Mouse (Mus musculus): Measurements from ENCODE around the gene Pitx2.

Gene Pitx2

GRCm38 (mm10) chr3:129216911-129217561, 17.4 kb downstream of the Pitx2 start:
- DNase-seq (ENCODE audit: low spot score in 2 of 2), result no peak

- DNase-seq (ENCODE audit: low spot score in 2 of 2), result no peak
Measured at GRCm38 (mm10) chr3:129217862-129218370, 18.2 kb downstream of the Pitx2 start.

DNA sequence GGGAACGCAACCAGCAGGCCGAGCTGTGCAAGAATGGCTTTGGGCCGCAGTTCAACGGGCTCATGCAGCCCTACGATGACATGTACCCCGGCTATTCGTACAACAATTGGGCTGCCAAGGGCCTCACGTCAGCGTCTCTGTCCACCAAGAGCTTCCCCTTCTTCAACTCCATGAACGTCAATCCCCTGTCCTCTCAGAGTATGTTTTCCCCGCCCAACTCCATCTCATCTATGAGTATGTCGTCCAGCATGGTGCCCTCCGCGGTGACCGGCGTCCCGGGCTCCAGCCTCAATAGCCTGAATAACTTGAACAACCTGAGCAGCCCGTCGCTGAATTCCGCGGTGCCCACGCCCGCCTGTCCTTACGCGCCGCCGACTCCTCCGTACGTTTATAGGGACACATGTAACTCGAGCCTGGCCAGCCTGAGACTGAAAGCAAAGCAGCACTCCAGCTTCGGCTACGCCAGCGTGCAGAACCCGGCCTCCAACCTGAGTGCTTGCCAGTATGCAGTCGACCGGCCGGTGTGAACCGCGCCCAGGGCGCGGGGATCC, 18.8 kb downstream of the Pitx2 start:
- no peak for DNase-seq (ENCODE audit: low spot score in 2 of 2)

- no peak for DNase-seq (ENCODE audit: low spot score in 2 of 2)
Measured at GRCm38 (mm10) chr3:129220086-129220670, 20.5 kb downstream of the Pitx2 start.

DNA sequence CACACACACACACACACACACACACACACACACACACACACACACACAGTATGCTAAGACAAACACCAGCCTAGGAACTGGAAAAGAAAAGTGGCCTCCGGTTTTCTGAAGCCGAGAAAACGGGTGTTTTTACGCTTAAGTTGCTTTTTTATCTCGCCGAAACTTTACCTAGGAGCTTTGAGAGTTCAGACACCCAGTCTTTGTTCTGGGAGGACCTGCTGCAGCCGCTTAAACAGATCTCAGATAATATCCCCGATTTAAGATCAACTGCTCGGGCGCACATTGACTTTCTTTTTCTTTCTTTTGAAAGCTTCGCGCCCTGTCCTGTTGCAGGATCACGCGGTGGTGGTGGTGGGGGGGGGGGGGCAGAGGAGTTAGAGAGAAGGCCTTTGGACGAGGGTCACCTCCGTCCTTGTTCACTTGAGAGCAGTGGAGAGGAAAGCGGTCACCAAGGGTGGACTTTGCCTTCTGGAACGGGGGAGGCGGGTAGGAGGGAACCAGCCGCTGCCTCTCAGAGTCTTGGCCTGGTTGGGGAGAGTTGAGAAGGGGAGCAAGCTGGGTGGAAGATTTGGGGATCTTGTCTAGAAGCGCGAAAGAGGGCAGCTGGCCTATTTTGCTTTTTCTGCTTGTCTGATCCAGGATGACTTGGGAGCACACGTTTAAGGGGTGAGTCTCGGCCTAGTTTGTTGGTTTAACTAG, 21.2 kb downstream of the Pitx2 start:
- no peak for DNase-seq (ENCODE audit: low spot score in 2 of 2)

DNA sequence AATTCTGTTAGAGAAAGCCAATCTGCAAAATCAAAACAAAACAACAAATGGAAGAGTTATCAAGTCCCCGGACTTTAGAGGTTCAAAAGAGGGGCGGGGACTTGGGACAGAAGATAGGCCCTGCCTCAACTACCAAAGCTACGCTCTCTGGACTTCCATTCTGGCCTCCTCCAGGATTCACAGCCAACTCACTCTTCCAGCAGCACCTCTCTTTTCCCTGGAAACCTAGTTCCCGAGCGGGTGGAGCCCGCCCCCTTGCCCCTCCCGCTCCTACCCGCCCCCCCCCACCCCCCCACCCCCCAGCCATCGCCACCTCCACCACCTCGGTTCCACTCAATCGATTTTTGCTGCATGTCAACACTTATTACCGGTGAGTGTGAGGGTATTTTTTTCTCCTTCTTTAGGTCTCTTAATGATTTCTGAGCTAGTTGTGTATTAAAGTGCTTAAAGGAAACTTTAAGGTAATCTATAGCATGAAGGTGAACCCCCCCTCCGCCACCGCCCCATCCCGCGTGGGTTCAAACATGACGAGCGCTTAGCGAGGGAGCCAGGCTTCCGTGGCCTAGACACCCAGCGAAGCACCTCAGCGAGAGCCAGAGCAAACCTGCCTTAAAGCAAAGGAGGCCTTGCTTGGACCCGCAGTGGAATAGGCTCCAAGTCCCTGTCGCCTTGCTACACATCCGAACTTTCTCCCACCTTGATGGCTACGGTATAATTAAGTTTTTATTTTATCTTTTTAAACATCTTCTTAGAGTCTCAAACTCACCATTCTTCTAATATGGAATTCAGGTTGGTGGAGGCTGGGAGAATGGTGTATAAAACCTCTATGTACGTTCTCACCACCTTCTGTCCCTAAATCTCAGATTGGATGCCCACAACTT, 21.9 kb downstream of the Pitx2 start:
- no peak for DNase-seq (ENCODE audit: low spot score in 2 of 2)

DNA sequence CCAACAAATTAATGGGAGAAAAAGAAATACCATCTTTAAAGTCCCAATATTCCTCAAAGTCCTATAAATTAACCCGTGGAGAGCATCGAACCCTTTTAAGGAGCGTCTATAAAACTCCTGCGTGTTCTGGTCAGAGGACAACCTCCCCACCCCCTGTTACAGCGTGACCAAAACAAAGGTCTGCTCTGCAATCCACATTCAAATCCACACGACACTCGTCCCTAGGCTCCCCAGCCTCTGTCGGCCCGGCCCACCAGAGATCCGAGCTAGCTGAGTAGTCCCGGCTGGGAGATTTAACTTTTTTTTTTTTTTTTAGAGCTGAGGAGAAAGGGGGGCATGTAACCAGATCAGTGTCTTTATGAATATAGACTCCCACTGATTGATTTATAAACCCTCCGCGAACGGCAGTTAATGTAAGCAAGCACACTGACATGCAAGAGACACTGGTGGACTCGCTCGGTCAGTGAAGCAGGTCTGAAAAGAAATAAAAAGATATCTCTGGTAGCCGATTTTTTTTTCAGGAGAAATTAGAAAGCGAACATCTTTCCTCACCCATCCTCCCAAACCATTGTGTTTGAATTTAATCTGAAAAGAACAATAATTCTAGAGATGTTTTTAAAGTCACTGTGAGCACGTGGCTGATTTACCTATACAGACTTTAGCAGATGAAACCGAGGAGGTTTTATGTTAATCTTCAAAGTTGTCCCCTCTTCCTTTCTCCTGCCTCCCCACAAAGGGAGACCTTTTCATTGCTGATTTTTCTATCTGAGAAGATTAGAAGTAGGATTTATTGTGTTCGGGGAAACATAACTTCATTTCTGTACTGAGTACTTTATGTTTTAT, 23.0 kb downstream of the Pitx2 start:
- DNase-seq (ENCODE audit: low spot score in 2 of 2), result no peak

DNA sequence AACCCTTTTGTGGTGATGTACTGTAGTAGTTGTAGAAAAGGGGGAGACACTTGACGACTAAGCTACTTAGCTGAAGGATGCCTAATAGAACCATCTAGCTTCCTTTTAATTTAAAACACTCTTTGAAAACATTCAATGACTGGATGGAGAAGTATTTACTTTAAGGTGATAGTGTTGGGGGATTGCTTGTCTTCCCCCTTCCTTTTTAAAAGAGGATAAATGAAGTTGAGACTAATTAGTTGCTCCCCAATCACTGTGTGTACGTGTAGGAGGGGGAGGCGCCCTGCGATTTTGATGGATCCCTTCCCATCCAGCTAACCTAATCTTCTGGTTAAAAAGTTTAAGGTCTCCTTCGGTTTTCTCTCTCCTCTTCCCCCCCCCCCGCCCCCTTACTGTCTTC, 23.7 kb downstream of the Pitx2 start:
- DNase-seq (ENCODE audit: low spot score in 2 of 2), result no peak

GRCm38 (mm10) chr3:129223964-129224805, 24.5 kb downstream of the Pitx2 start:
- no peak for DNase-seq (ENCODE audit: low spot score in 2 of 2)

GRCm38 (mm10) chr3:129224806-129225576, 25.3 kb downstream of the Pitx2 start:
- no peak for DNase-seq (ENCODE audit: low spot score in 2 of 2)

DNA sequence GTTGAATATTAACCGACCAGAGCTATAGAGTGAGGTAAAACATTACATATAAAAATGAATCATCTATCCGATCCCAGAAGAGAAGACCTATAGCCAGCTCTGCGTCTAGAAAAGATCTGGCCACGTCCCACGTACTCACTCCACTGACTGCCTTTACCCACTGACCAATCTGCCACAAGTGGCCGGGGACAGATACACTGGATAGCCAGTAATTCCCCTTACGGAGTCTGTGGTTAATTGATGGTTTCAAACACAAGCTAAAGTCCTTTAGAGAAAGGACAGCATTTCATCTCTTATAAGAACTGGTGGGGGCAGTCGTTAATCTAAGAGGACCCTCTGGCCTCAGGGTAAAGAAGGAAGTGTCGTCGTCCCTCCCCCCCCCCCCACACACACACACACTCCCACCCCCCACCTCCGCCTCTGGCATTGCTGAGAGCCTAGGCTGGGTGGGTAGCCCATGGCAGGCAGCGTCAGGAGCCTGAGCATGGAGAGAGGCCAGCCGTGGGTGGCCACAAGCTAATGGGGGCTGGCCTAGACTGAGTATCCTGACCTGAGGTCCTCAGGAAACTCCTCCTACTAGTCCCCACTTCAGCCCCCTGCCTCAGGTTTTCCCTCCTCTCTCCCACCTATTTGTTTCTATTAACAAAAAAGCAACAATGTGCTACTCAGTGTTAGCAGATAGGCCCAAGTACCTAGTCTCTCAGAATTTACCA, 26.1 kb downstream of the Pitx2 start:
- no peak for DNase-seq (ENCODE audit: low spot score in 2 of 2)

GRCm38 (mm10) chr3:129226681-129227080, 27.0 kb downstream of the Pitx2 start:
- DNase-seq (ENCODE audit: low spot score in 2 of 2), result no peak

DNA sequence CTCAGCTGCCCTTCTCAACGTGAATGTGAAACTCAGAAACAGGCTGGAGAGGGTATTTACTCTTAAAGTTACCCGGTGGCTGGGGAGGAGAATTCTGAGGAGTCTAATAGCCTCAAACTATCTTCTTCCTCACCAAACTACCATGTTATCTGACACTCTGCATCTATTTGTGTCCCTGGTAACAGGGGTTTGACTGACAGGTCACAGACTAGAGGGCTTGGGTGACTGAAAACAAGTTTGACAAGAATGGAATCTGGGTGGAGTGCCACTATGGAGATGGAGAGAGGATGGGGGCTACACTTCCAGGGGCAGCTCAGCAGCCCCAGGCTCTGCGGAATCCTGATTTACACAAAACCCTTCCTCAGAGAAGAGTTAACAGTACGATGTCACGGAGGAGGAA, 27.7 kb downstream of the Pitx2 start:
- no peak for DNase-seq (ENCODE audit: low spot score in 2 of 2)

GRCm38 (mm10) chr3:129238010-129238409, 38.3 kb downstream of the Pitx2 start:
- DNase-seq (ENCODE audit: low spot score in 2 of 2), result no peak

DNA sequence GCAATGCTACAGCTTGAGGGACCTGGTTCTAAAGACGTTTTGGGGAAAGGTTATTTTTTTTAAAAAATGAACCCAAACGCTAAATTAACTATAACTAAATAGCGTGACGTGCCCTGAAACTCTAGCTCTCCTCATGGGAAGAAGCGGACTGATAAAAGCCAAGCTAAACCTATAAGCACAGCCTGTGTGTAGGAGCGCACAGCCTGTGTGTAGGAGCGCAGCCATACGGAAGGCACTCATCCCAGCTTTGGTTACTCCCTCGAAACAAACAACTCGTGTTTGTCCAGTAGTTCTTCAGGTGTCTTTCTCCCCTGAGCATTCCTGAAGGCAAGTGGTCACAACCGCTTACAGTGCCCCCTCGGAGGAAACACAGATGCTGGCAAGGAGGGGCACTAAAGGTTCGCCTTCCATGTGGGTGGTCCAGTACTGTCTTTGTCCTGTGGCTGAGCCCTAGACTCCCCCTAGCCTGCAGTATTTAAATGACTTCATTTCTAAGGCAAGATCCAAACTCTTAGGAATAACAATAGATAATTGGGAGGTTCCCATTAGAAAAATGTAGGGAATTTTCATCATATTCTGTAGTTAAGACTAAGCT, 39.1 kb downstream of the Pitx2 start:
- DNase-seq (ENCODE audit: low spot score in 2 of 2), result no peak

- no peak for DNase-seq (ENCODE audit: low spot score in 2 of 2)
Measured at GRCm38 (mm10) chr3:129250997-129251396, 51.3 kb downstream of the Pitx2 start.

DNA sequence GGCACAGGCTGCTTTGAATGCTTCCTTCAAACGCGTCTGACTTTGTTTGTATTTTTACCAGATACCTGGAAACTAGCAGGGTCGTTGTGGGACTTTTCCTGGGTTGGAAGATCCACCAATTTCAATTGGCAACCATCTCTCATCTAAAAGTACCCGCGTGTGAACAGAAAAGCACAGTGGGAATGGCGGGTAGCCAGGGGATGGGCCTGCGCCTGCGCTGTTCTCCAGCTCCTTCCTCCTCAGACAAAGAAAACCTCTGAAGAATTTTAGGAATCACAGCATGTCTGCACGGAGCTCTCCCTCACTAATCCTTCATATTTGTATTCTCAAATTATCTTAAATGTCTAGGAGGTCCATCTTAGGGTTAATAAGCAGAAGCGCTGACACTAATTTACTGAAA, 54.6 kb downstream of the Pitx2 start:
- DNase-seq (ENCODE audit: low spot score in 2 of 2), result no peak

GRCm38 (mm10) chr3:129256283-129256682, 56.6 kb downstream of the Pitx2 start:
- DNase-seq (ENCODE audit: low spot score in 2 of 2), result no peak

Data from natural killer cell, adult 2 months (primary cell).